Mouse (Mus musculus): ENCODE measurements around the gene Mcm10. TPM values are rescaled to one million over a fixed set of nuclear protein-coding genes. Genes with fewer than 3 reads are reported as not detected.
"Not testable (repeated sequence)": the region's sequence is repeated elsewhere in the genome, so short reads cannot be mapped to it uniquely, and the experiment has no call there.

Gene Mcm10
- polyA plus RNA-seq, 1 experiment from 2014 or later = 29.2 TPM

DNA sequence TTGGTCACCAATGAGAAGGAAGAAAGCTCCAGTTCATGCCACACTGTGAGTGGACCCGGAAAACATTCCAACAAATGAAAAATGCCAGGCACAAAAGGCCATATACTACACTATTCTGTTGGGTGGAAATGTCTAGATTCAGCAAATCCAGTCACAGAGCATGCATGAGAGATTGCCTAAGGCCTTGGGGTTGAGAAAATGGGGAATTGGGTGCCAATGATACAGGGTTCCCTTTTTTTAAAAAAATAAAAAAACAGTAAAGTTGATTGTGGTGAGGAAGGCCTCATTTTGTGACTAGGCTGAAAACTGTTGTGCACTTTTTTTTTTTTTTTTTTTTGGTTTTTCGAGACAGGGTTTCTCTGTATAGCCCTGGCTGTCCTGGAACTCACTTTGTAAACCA is 43.5 kb downstream of the Mcm10 start:
- no peak overlapping the region for H3K4me2 ChIP-seq (replicated peaks)
- ATAC-seq (ENCODE audit: low FRiP score, low read depth) = no peak
- WGBS = 82% methylated on average over 2 of the region's 2 CpGs

DNA sequence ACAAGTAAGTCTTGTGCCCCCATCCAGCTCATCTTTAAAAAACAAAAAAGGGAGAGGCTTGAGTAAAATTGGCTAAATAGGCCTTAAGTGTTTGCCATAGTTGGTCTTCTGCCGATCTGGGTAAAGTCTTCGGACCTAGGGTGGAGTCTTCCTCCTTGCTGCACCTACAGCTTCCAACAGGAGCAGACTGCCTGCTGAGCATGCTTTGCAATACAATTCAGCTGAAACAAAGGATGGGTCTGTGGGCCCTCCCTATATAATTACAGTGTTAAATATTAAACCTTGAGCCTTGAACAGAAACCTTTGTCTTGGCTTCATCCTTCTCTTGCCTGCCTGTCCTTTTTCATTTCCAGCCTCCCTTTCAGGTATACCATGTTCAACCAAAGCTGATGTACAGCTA is 44.8 kb downstream of the Mcm10 start:
- H3K4me3 ChIP-seq = no peak overlapping the region

More for the DNA sequence above, 43.5 kb downstream of the Mcm10 start:
- Histone ChIP-seq H3K27ac (no peak overlapping the region), H3K9ac (no peak overlapping the region), H3K4me3 (no peak overlapping the region), H3K9me3 (no peaks in the 10 kb centered on the region), H3K27me3 (no peaks in the 10 kb centered on the region), H3K36me3 (no peaks in the 10 kb centered on the region), H3K4me1 (no peaks in the 10 kb centered on the region)

DNA sequence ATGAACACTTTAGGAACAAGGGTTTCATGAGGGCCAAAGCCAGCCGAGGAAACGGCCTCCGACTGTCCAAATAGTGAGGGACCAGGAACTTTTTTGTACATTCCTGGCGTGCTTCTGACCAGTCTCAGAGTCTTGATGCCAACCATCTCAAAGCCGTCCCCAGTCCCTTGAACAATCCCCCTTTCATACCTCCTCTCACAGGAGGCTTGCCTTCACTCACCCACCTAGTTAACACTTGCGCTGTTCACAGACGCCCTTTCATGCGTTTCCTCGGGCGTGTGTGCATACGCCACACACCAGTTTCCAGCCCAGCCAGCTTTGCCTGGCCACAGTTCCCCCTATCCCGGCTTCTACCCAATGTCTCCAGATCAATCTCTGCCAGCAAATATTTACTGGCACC is 54.6 kb downstream of the Mcm10 start:
- Histone ChIP-seq H3K4me3 (no peak overlapping the region), H3K36me3 (no peaks in the 10 kb centered on the region), H3K27ac (peak overlapping the region; percentile 76), H3K27me3 (no peaks in the 10 kb centered on the region), H3K9me3 (no peaks in the 10 kb centered on the region), H3K4me2 (replicated peaks) (no peak overlapping the region), H3K9ac (no peak overlapping the region), H3K4me1 (0 out of 2 replicates have a peak, but pooled peaks cover 3% of the 10 kb centered on the region)
- WGBS = 76% methylated on average over 12 of the region's 12 CpGs
- ATAC-seq (ENCODE audit: low FRiP score, low read depth) = peak; percentile 73; the same call in 1 of the 2 replicates

More for the DNA sequence above, 44.8 kb downstream of the Mcm10 start:
- ATAC-seq (ENCODE audit: low FRiP score, low read depth) = no peak
- H3K9me3 ChIP-seq = no peaks in the 10 kb centered on the region
- no peak overlapping the region for H3K4me2 ChIP-seq (replicated peaks)
- no peaks in the 10 kb centered on the region for H3K27me3 ChIP-seq
- no peaks in the 10 kb centered on the region for H3K4me1 ChIP-seq
- no peak overlapping the region for H3K27ac ChIP-seq
- H3K9ac ChIP-seq = no peak overlapping the region
- WGBS = 94% methylated on average over 2 of the region's 2 CpGs
- no peaks in the 10 kb centered on the region for H3K36me3 ChIP-seq

DNA sequence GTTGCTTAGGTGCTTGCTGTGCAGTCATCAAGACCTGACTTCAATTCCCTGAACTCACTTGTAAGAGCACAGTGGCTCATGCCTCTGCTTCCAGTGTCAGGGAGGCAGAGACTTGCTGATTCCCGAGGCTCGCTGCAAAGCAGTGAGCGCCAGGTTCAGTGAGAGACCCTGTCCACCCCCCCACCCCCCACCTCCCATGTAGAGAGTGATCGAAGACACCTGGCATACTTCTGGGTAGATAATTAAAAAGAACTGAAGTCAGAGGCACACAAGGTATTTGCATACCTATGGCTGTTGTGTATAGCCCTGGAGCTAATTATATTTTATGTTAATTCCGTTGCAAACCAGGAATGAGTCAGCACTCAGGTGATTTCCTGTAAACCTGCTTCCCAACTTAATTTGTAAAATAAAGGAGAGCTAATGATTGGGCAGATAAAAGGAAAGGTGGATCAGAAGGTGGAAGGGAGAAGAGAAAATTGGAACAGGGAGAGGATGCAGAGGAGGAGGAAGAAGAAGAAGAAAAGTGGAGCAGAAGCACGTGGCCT is 58.3 kb downstream of the Mcm10 start:
- WGBS = 67% methylated on average over 6 of the region's 6 CpGs
- no peaks in the 10 kb centered on the region for H3K27me3 ChIP-seq
- H3K4me2 ChIP-seq (replicated peaks) = no peak overlapping the region
- H3K4me1 ChIP-seq = 0 out of 2 replicates have a peak, but pooled peaks cover 3% of the 10 kb centered on the region
- H3K36me3 ChIP-seq = no peaks in the 10 kb centered on the region
- no peak overlapping the region for H3K27ac ChIP-seq
- H3K9me3 ChIP-seq = peaks cover 11% of the 10 kb centered on the region; the same call in 1 of the 2 replicates
- H3K4me3 ChIP-seq = no peak overlapping the region
- H3K9ac ChIP-seq = no peak overlapping the region
- ATAC-seq (ENCODE audit: low FRiP score, low read depth) = no peak

DNA sequence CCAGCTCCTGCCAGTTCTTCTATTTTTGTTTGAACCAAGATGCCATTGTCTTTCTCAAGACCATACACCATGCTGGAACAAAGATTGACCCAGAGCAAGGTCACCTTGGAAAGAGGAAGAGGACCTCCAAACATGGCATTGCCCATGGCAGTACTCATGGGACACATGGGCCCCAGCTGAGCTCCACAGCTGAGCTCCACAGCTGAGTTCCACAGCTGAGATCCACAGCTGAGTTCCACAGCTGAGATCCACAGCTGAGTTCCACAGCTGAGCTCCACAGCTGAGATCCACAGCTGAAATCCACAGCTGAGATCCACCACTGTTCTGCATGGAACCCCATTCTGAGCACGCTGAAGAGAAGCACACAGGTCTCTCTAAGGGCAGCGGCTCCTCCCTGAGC is 61.6 kb downstream of the Mcm10 start:
- no peak overlapping the region for H3K4me2 ChIP-seq (replicated peaks)
- WGBS = 100% methylated on average over 2 of the region's 2 CpGs
- H3K27me3 ChIP-seq = no peaks in the 10 kb centered on the region

DNA sequence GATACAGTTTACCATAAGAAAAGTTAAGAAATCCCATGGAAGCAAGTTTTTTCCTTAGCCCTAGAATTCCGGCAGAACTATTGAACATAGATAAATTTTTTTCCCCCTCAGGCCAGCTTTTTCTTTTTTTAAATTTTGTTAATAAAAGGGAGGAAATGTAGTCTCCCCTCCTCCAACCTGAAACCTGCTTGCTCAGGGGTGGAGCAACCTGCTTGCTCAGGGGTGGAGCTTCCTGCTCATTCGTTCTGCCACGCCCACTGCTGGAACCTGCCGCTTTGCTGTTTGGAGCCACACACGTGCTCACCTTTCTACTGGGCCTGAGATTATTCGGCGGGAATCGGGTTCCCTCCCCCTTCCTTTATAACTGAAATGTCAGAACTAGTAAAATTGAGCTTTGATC is 62.9 kb downstream of the Mcm10 start:
- not testable (repeated sequence) for H3K36me3 ChIP-seq; ATAC-seq (ENCODE audit: low FRiP score, low read depth); H3K9ac ChIP-seq; H3K4me2 ChIP-seq (replicated peaks); H3K4me3 ChIP-seq; H3K27me3 ChIP-seq; H3K27ac ChIP-seq; H3K4me1 ChIP-seq
- peaks cover 11% of the 10 kb centered on the region; the same call in 1 of the 2 replicates for H3K9me3 ChIP-seq
- WGBS = 87% methylated on average over 8 of the region's 8 CpGs

More for the DNA sequence above, 61.6 kb downstream of the Mcm10 start:
- no peak for ATAC-seq (ENCODE audit: low FRiP score, low read depth)
- Histone ChIP-seq H3K9ac (no peak overlapping the region), H3K27ac (no peak overlapping the region), H3K4me1 (no peaks in the 10 kb centered on the region), H3K36me3 (no peaks in the 10 kb centered on the region), H3K4me3 (no peak overlapping the region), H3K9me3 (peaks cover 11% of the 10 kb centered on the region; the same call in 1 of the 2 replicates)

DNA sequence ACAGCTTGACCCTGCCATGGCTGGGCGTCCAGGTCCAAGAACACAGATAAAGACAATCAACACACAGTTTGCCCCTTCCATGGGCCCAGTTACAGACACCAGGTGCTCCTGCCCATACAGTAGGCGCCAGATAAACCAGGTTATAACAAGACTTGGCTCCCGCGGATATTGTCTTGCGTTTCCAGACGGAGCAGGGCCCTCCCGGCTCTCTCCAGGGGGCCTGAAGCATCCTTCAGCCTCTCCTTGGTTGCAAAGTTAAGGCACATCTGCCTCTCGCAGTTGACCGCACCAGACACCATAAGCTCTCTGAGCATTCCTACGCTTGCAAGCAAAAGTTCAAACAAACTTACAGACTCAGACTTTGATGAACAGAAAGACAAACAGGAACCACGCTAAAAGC is 71.7 kb downstream of the Mcm10 start:
- no peak overlapping the region for H3K4me2 ChIP-seq (replicated peaks)
- no peak overlapping the region for H3K4me3 ChIP-seq
- H3K27me3 ChIP-seq = no peaks in the 10 kb centered on the region
- 0 out of 2 replicates have a peak, but pooled peaks cover 9% of the 10 kb centered on the region for H3K9me3 ChIP-seq
- no peak overlapping the region for H3K27ac ChIP-seq
- 94% methylated on average over 11 of the region's 11 CpGs for WGBS
- H3K36me3 ChIP-seq = peaks cover 40% of the 10 kb centered on the region
- ATAC-seq (ENCODE audit: low FRiP score, low read depth) = no peak
- H3K9ac ChIP-seq = no peak overlapping the region
- no peaks in the 10 kb centered on the region for H3K4me1 ChIP-seq

Other genes with a start within 250 kb of the Mcm10 start
- gene Sephs1, start 131.2 kb downstream of the Mcm10 start, polyA plus RNA-seq (2015; fragmentation: Nextera tagmentation; extraction: Ambion mirVana) = 93.1 and 93.4 TPM in 2 replicates
- 55.0 and 56.7 TPM in 2 replicates for gene Phyh, start 93.8 kb downstream of the Mcm10 start, polyA plus RNA-seq (2015; fragmentation: Nextera tagmentation; extraction: Ambion mirVana)
- 0.50 and 0.52 TPM in 2 replicates for gene Ucma, start 36.7 kb downstream of the Mcm10 start, polyA plus RNA-seq (2015; fragmentation: Nextera tagmentation; extraction: Ambion mirVana)
- gene Optn, start 51.3 kb upstream of the Mcm10 start, polyA plus RNA-seq (2015; fragmentation: Nextera tagmentation; extraction: Ambion mirVana) = 5.3 and 5.6 TPM in 2 replicates
- 6.7 and 7.7 TPM in 2 replicates for gene Ccdc3, start 125.0 kb upstream of the Mcm10 start, polyA plus RNA-seq (2015; fragmentation: Nextera tagmentation; extraction: Ambion mirVana)